Mouse (Mus musculus) v-Abl transformed pro-B cells (cell line): ENCODE measurements at regions not wholly inside any gene's neighbourhood (a gene's known extent, or its start where the extent isn't known, plus 50 kb on each side); places are given as distances from the start of the nearest gene placed in this dataset.
"Not testable (repeated sequence)": the region's sequence is repeated elsewhere in the genome, so short reads cannot be mapped to it uniquely, and the experiment has no call there.

ENCODE experiments used
- in situ Hi-C, 2 experiments: fragments of 400-800 bp; cut with MboI; formaldehyde crosslinking; loops; one replicate each; pipeline ENCODE4 v1.15.1; 2025; ENCODE audit not compliant: unreplicated experiment in 2 of 2

DNA sequence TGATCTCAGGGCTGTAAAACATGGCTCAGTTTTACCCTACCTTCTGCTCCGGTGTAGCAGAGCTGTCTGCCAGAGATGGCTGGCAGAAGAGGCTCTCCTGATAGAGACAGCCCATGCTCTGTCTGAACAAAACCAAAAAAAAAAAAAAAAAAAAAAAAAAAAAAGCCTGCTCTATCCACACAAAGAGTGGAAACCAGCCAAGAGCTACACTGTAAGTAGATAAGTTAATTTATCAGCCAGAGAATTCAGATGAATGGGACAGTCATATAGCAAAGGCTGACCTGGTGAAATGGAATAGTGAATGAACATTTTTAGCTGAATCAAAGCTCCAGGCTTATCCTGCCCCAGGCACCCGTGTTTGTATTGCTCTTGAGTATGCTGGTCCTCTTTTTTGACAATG, 248.2 kb upstream of the Gm10131 start:
- in situ Hi-C loops, result no loop called here

GRCm38 (mm10) chr8:34355059-34355458, 243.5 kb upstream of the Gm10131 start:
- in situ Hi-C loops, result no loop called here

- in situ Hi-C loops, result no loop called here
Measured at GRCm38 (mm10) chr8:34353140-34353855, 241.8 kb upstream of the Gm10131 start.

DNA sequence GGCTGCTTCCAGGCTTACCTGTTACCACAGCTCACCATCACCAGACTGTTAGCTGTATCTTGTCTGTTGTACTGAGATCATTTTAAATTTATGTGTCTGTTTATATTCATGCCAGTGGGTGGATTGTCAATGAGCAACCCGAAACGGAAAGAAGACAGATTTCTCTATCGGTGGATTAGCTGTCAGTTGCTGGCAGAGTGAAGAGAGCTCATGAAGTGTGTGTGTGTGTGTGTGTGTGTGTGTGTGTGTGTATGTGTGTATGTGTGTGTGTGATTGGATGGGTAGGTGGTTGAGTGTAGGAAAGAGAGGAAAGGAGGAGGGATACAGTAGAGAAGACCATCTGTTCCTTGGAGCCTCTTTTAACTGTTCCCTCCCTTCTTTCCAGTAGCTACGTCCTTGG, 223.3 kb upstream of the Gm10131 start:
- in situ Hi-C loops, result no loop called here

DNA sequence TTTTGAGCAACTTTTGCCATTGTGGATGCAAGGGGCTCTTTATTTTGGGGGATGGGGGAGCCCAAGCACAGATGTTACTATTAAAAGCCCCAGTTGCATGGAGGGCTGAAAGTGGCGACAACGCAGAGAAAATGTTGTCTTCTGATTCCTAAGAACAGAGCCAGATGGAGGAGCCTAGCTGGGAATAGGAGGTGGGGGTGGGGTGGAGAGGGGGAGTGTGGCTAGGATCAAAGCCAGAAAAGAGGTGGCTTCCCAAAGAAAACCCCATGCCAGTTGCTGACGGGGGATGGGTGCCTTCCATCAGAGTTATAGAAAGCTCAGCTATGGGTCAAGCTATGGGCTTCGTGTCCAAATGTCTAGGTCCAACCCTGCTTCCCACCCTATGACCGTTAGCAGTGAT, 220.1 kb upstream of the Gm10131 start:
- in situ Hi-C loops, result no loop called here

DNA sequence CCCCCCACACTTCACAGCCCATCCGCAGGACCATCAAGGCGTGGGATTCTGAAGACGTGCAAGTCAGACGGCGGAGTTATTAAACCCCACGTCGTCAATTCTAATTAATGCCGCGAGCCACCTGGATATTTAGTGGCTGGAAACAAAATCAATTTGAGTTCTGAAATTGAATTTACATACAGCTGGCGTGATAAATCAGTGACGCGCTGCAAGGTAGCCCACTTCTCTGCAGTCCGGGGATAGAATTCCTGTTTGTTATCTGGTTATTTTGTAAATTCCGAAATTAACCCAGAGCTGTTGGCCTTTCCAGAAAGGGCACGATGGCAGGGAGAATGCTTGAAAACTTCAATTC, 215.1 kb upstream of the Gm10131 start:
- in situ Hi-C loops, result no loop called here

DNA sequence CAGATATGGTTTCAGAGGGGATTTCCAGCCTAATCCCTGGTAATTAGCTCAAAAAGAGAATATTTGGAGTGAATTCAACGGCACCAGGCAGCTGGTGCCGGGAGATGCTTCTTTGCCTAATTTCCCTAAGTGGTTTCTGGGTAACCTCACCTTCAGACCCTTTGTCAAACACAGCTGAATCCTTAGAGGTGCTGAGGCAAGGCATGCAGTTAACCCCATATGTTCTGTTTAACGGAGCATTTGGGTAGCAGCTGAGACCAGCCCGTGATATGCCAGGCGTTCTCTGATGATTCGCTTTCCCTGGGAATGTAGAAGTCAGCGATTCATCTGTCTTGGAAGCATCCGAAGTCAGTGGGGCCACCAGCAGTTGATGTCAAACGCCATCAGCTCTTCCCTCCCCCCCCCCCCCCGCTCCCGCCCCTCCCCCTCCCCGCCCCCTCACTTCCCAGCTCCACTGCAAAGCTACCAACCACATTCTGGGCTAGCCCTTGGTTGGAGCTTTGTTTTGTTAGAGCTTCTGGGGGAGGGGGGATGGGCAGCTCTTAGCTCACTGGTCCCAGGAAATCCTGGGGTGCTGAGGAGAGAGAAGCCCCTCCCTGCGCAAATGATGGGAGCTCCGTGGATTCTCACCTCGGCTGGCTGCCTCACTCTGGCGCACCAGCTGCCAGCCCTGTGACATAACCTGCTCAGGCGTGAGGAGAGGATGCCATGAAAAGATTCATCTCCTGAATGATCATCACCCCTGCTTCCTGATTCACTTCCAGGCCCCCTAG, 214.5 kb upstream of the Gm10131 start:
- in situ Hi-C loops, result no loop called here

GRCm38 (mm10) chr8:34320158-34320587, 208.6 kb upstream of the Gm10131 start:
- in situ Hi-C loops, result no loop called here

DNA sequence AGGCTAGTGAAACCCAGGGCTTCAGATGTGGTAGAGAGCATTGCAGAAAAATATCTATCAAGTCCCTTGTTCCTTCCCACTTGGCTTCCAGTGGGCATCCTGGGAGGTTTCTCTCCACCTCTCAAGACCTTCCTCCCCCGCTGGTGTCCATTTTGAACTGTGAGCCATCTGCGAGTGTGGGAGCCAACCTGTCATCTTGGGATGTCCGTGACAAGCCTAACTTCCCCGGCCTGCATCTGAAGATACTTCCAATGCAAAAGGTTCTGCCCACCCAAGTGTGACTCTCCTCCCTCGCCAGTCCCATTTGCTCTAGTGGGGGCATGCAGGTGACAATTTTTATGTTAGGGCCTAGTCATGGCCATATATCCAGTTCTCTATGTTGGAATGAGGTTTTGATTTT, 208.2 kb upstream of the Gm10131 start:
- in situ Hi-C loops, result no loop called here

- in situ Hi-C loops, result no loop called here
Measured at GRCm38 (mm10) chr8:34315233-34315632, 203.7 kb upstream of the Gm10131 start.

- in situ Hi-C loops, result no loop called here
Measured at GRCm38 (mm10) chr8:34305542-34306485, 194.3 kb upstream of the Gm10131 start.

GRCm38 (mm10) chr8:34303815-34304214, 192.3 kb upstream of the Gm10131 start:
- in situ Hi-C loops, result no loop called here

GRCm38 (mm10) chr8:34300331-34300903, 188.9 kb upstream of the Gm10131 start:
- in situ Hi-C loops, result no loop called here

DNA sequence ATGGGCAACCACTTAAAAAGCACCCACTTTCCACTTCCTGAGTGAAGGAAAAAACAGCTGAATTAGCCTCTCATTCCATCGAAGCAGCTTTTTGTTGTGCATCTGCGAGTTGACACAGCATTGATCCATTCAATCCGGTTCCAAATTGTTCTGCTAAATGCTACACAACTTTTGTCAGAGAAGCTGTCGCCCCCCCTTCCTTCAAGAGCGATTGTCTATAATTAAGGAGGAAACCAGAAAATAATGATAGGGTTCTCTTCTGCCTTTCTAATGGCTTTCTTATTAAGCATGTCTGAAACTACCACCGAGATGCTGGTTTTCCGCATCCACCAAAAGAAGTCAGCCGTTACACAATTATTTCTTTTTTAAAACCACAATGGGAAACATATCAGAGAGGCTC, 183.2 kb upstream of the Gm10131 start:
- in situ Hi-C loops, result no loop called here

GRCm38 (mm10) chr8:34290670-34291069, 179.1 kb upstream of the Gm10131 start:
- in situ Hi-C loops, result no loop called here

DNA sequence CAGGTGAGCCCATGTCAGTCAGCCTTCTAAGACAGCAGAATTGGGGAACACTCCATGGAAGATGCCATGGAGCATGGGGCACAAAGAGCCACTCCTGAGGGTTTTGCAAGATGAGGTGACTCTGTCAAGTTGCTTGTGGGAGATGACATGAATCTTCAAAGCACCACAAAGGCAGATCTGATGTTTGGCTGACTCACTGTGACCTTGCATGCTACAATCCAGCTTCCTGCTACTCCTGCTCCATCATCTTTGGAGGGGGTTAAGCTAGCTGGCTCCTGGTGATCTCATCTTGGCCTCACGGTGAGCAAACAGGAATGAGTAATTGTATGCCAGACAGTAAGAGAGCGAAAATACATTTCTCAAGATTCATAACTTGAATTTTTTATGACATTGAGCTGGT, 176.3 kb upstream of the Gm10131 start:
- in situ Hi-C loops, result no loop called here

- in situ Hi-C loops, result no loop called here
Measured at GRCm38 (mm10) chr8:34284576-34284975, 173.0 kb upstream of the Gm10131 start.

DNA sequence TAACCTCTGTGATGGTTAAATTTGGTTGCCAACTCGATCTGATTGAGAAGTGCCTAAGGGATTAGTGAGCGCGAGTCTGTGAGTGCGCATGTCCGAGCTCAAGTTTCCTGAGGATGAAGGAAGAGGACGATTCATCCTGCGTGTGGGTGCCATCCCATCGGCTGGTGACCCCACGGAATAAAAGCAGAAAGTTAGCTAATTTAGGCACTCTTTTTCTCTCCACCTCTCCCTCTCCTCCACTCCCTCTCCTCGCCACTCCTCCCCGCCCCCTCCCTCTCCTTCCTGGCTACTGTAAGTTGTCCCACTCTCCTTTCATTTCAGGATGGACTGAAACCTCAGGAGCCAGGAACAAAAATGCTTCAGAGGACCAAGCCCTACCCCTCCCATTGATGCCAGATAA, 168.9 kb upstream of the Gm10131 start:
- in situ Hi-C loops, result no loop called here

- in situ Hi-C loops, result no loop called here
Measured at GRCm38 (mm10) chr8:34275977-34276660, 164.6 kb upstream of the Gm10131 start.

GRCm38 (mm10) chr8:34274796-34275195, 163.3 kb upstream of the Gm10131 start:
- in situ Hi-C loops, result not testable (repeated sequence)
